Comparison of ENCODE assay signal across 12 mouse cellular contexts in genomic region chr2:91084179-91084820, GRCm38 (mm10). TPM values are rescaled to one million over a fixed set of nuclear protein-coding genes. Genes with fewer than 3 reads are reported as not detected.
DNase-seq lines count a peak whose midpoint lies in the region; ATAC-seq and TF ChIP-seq lines count a peak whose summit lies in the region.
"Had no signal": no experiment of that assay in that cellular context is flagged by ENCODE, and none has a peak within 500 bp of the region (broad histone marks: within the 10 kb centered on the region; RNA-seq: fewer than 3 reads in every experiment).

No protein-coding gene starts in this region.

- peaks cover 27% of the 10 kb centered on the region for H3K4me1 ChIP-seq in hindbrain, embryonic 10.5 days (replicated peaks)
- no peaks in the 10 kb centered on the region for H3K4me1 ChIP-seq in hindbrain, embryonic 14.5 days (replicated peaks; ENCODE audit: control insufficient read depth, insufficient read depth, low read length)
- peaks cover 47% of the 10 kb centered on the region for H3K4me1 ChIP-seq in thymus, adult 2 months (replicated peaks; ENCODE audit: control insufficient read depth, insufficient read depth, low read length)
- H3K4me1 ChIP-seq in liver, embryonic 15.5 days (replicated peaks), result peaks cover 42% of the 10 kb centered on the region
- H3K4me1 ChIP-seq in midbrain, embryonic 13.5 days (replicated peaks), result no peaks in the 10 kb centered on the region
- H3K4me1 ChIP-seq in forebrain, embryonic 12.5 days, result 0 out of 2 replicates have a peak, but pooled peaks cover 4% of the 10 kb centered on the region
- H3K4me1 ChIP-seq: midbrain, embryonic 15.5 days; stomach, embryonic 15.5 days had no signal

- TF ChIP-seq CTCF in thymus, adult 2 months (IDR thresholded peaks at IDR 0.05; ENCODE audit: borderline replicate concordance, control insufficient read depth, extremely low read depth, insufficient read depth, low read length, poor library complexity), result no peak

- no peak overlapping the region for H3K9ac ChIP-seq in hindbrain, embryonic 14.5 days
- H3K9ac ChIP-seq in liver, embryonic 15.5 days, result no peak overlapping the region
- H3K9ac ChIP-seq in midbrain, embryonic 13.5 days (replicated peaks), result no peak overlapping the region
- no peak overlapping the region for H3K9ac ChIP-seq in forebrain, embryonic 12.5 days
- H3K9ac ChIP-seq: midbrain, embryonic 15.5 days; stomach, embryonic 15.5 days had no signal

- WGBS in hindbrain, embryonic 10.5 days, result 83% methylated on average over 15 of the region's 15 CpGs
- WGBS in hindbrain, embryonic 14.5 days, result 85% methylated on average over 15 of the region's 15 CpGs
- WGBS in thymus, adult 2 months, result 75% methylated on average over 15 of the region's 15 CpGs
- 56% methylated on average over 15 of the region's 15 CpGs for WGBS in liver, embryonic 15.5 days (ENCODE audit: insufficient replicate concordance)
- WGBS in midbrain, embryonic 13.5 days, result 83% methylated on average over 15 of the region's 15 CpGs
- WGBS in forebrain, embryonic 12.5 days, result 83% methylated on average over 15 of the region's 15 CpGs

- no peak for ATAC-seq in hindbrain, embryonic 14.5 days (ENCODE audit: low FRiP score)
- ATAC-seq in liver, embryonic 15.5 days (ENCODE audit: insufficient read depth), result peak; percentile 17; the same call in 1 of the 2 replicates
- ATAC-seq in midbrain, embryonic 13.5 days, result no peak
- no peak for ATAC-seq in forebrain, embryonic 12.5 days (ENCODE audit: low FRiP score)
- ATAC-seq: midbrain, embryonic 15.5 days had no signal

- H3K4me3 ChIP-seq in hindbrain, embryonic 10.5 days, result no peak overlapping the region
- H3K4me3 ChIP-seq in hindbrain, embryonic 14.5 days (replicated peaks; ENCODE audit: low read length), result no peak overlapping the region
- H3K4me3 ChIP-seq in thymus, adult 2 months (ENCODE audit: control insufficient read depth, insufficient read depth, low read length), result no peak overlapping the region
- 0 out of 2 replicates have a peak overlapping the region, but pooled peaks have one; percentile 14 for H3K4me3 ChIP-seq in liver, embryonic 15.5 days (replicated peaks)
- no peak overlapping the region for H3K4me3 ChIP-seq in midbrain, embryonic 13.5 days (replicated peaks)
- H3K4me3 ChIP-seq in forebrain, embryonic 12.5 days (replicated peaks), result no peak overlapping the region
- H3K4me3 ChIP-seq: midbrain, embryonic 15.5 days; stomach, embryonic 15.5 days had no signal

- DNase-seq in hindbrain, embryonic 10.5 days (ENCODE audit: low spot score), result no peak
- no peak for DNase-seq in hindbrain, embryonic 14.5 days (ENCODE audit: low spot score)
- no peak for DNase-seq in thymus, adult 2 months
- no peak for DNase-seq in thymus, postnatal 4 days
- no peak for DNase-seq in adrenal gland, postnatal 14 days
- DNase-seq: left cerebral cortex, postnatal 4 days had no signal

- H3K9me3 ChIP-seq in hindbrain, embryonic 10.5 days, result no peaks in the 10 kb centered on the region
- H3K9me3 ChIP-seq in hindbrain, embryonic 14.5 days (ENCODE audit: control insufficient read depth, low read length), result no peaks in the 10 kb centered on the region
- H3K9me3 ChIP-seq in liver, embryonic 15.5 days (replicated peaks), result no peaks in the 10 kb centered on the region
- no peaks in the 10 kb centered on the region for H3K9me3 ChIP-seq in midbrain, embryonic 13.5 days
- H3K9me3 ChIP-seq in forebrain, embryonic 12.5 days, result no peaks in the 10 kb centered on the region
- H3K9me3 ChIP-seq: midbrain, embryonic 15.5 days; stomach, embryonic 15.5 days had no signal

- H3K27me3 ChIP-seq in hindbrain, embryonic 10.5 days (ENCODE audit: insufficient read depth, poor library complexity, severe bottlenecking), result no peaks in the 10 kb centered on the region
- H3K27me3 ChIP-seq in hindbrain, embryonic 14.5 days (ENCODE audit: control insufficient read depth, insufficient read depth, low read length), result no peaks in the 10 kb centered on the region
- H3K27me3 ChIP-seq in thymus, adult 2 months (ENCODE audit: control insufficient read depth, insufficient read depth, low read length), result no peaks in the 10 kb centered on the region
- H3K27me3 ChIP-seq in liver, embryonic 15.5 days, result no peaks in the 10 kb centered on the region; the same call in 1 of the 2 replicates
- H3K27me3 ChIP-seq in midbrain, embryonic 13.5 days, result no peaks in the 10 kb centered on the region
- H3K27me3 ChIP-seq in forebrain, embryonic 12.5 days, result no peaks in the 10 kb centered on the region
- H3K27me3 ChIP-seq: midbrain, embryonic 15.5 days; stomach, embryonic 15.5 days had no signal

- H3K27ac ChIP-seq in hindbrain, embryonic 10.5 days, result peak overlapping the region; percentile 12; the same call in 1 of the 2 replicates
- H3K27ac ChIP-seq in hindbrain, embryonic 14.5 days, result no peak overlapping the region
- H3K27ac ChIP-seq in thymus, adult 2 months (ENCODE audit: control insufficient read depth, insufficient read depth, low read length), result peak overlapping the region; percentile 40; the same call in 1 of the 2 replicates
- peak overlapping the region; percentile 67 for H3K27ac ChIP-seq in liver, embryonic 15.5 days (replicated peaks)
- H3K27ac ChIP-seq in midbrain, embryonic 13.5 days, result no peak overlapping the region
- no peak overlapping the region for H3K27ac ChIP-seq in forebrain, embryonic 12.5 days
- H3K27ac ChIP-seq: midbrain, embryonic 15.5 days; stomach, embryonic 15.5 days had no signal

- TF ChIP-seq POLR2A in thymus, adult 2 months (IDR thresholded peaks at IDR 0.05; ENCODE audit: control insufficient read depth, extremely low read depth, insufficient read depth, low read length, poor library complexity), result no peak

- H3K4me2 ChIP-seq in hindbrain, embryonic 14.5 days (replicated peaks), result no peak overlapping the region
- peak overlapping the region; percentile 34 for H3K4me2 ChIP-seq in liver, embryonic 15.5 days
- H3K4me2 ChIP-seq in midbrain, embryonic 13.5 days (replicated peaks), result no peak overlapping the region
- H3K4me2 ChIP-seq in forebrain, embryonic 12.5 days, result no peak overlapping the region
- H3K4me2 ChIP-seq: midbrain, embryonic 15.5 days; stomach, embryonic 15.5 days had no signal

- no peaks in the 10 kb centered on the region for H3K36me3 ChIP-seq in hindbrain, embryonic 10.5 days
- H3K36me3 ChIP-seq in hindbrain, embryonic 14.5 days (replicated peaks; ENCODE audit: control insufficient read depth, insufficient read depth), result no peaks in the 10 kb centered on the region
- H3K36me3 ChIP-seq in thymus, adult 2 months (ENCODE audit: control insufficient read depth, insufficient read depth, low read length), result no peaks in the 10 kb centered on the region
- no peaks in the 10 kb centered on the region for H3K36me3 ChIP-seq in liver, embryonic 15.5 days (replicated peaks)
- H3K36me3 ChIP-seq in midbrain, embryonic 13.5 days, result no peaks in the 10 kb centered on the region
- H3K36me3 ChIP-seq in forebrain, embryonic 12.5 days (replicated peaks), result no peaks in the 10 kb centered on the region
- H3K36me3 ChIP-seq: midbrain, embryonic 15.5 days; stomach, embryonic 15.5 days had no signal

RNA-seq across cellular contexts. Expression of gene Spi1, which starts 2.1 kb away (rescaled TPM):
- polyA plus RNA-seq in hindbrain, embryonic 10.5 days (2016; fragmentation: Nextera tagmentation; extraction: Ambion mirVana), result 4.3 TPM in 2 replicates
- polyA plus RNA-seq in hindbrain, embryonic 14.5 days (2014; fragmentation: Nextera tagmentation; extraction: Ambion mirVana), result 4.1 and 4.3 TPM in 2 replicates
- polyA plus RNA-seq in thymus, adult 2 months (2012; rRNA removed), result 53.6 and 55.7 TPM in 2 replicates
- 25.9 and 26.9 TPM in 2 replicates for polyA plus RNA-seq in liver, embryonic 15.5 days (2015; fragmentation: Nextera tagmentation; extraction: Ambion mirVana)
- 2.9 and 5.4 TPM in 2 replicates for total RNA-seq in adrenal gland, postnatal 14 days (2021)
- polyA plus RNA-seq in midbrain, embryonic 13.5 days (2015; fragmentation: Nextera tagmentation; extraction: Ambion mirVana), result 1.8 and 3.0 TPM in 2 replicates
- polyA plus RNA-seq in forebrain, embryonic 12.5 days (2016; fragmentation: Nextera tagmentation; extraction: Ambion mirVana), result 1.7 and 2.7 TPM in 2 replicates

RNA-seq across cellular contexts. Expression of gene Slc39a13, which starts 14.1 kb away (rescaled TPM):
- polyA plus RNA-seq in hindbrain, embryonic 10.5 days (2016; fragmentation: Nextera tagmentation; extraction: Ambion mirVana), result 21.3 and 25.8 TPM in 2 replicates
- 27.4 and 27.6 TPM in 2 replicates for polyA plus RNA-seq in hindbrain, embryonic 14.5 days (2014; fragmentation: Nextera tagmentation; extraction: Ambion mirVana)
- 45.8 and 59.0 TPM in 2 replicates for polyA plus RNA-seq in thymus, adult 2 months (2012; rRNA removed)
- polyA plus RNA-seq in liver, embryonic 15.5 days (2015; fragmentation: Nextera tagmentation; extraction: Ambion mirVana), result 10.9 and 13.6 TPM in 2 replicates
- total RNA-seq in adrenal gland, postnatal 14 days (2021), result 24.1 and 27.3 TPM in 2 replicates
- polyA plus RNA-seq in midbrain, embryonic 13.5 days (2015; fragmentation: Nextera tagmentation; extraction: Ambion mirVana), result 25.0 and 29.4 TPM in 2 replicates
- 22.6 and 24.3 TPM in 2 replicates for polyA plus RNA-seq in forebrain, embryonic 12.5 days (2016; fragmentation: Nextera tagmentation; extraction: Ambion mirVana)

RNA-seq across cellular contexts. Expression of gene Psmc3, which starts 30.5 kb away (rescaled TPM):
- 341 and 347 TPM in 2 replicates for polyA plus RNA-seq in hindbrain, embryonic 10.5 days (2016; fragmentation: Nextera tagmentation; extraction: Ambion mirVana)
- polyA plus RNA-seq in hindbrain, embryonic 14.5 days (2014; fragmentation: Nextera tagmentation; extraction: Ambion mirVana), result 237 and 243 TPM in 2 replicates
- polyA plus RNA-seq in thymus, adult 2 months (2012; rRNA removed), result 103 and 114 TPM in 2 replicates
- 138 and 146 TPM in 2 replicates for polyA plus RNA-seq in liver, embryonic 15.5 days (2015; fragmentation: Nextera tagmentation; extraction: Ambion mirVana)
- total RNA-seq in adrenal gland, postnatal 14 days (2021), result 179 and 190 TPM in 2 replicates
- 251 and 254 TPM in 2 replicates for polyA plus RNA-seq in midbrain, embryonic 13.5 days (2015; fragmentation: Nextera tagmentation; extraction: Ambion mirVana)
- polyA plus RNA-seq in forebrain, embryonic 12.5 days (2016; fragmentation: Nextera tagmentation; extraction: Ambion mirVana), result 294 and 301 TPM in 2 replicates

RNA-seq across cellular contexts. Expression of gene Mybpc3, which starts 33.6 kb away (rescaled TPM):
- polyA plus RNA-seq in hindbrain, embryonic 10.5 days (2016; fragmentation: Nextera tagmentation; extraction: Ambion mirVana), result 0.32 TPM in 1 of 2 replicates, not detected in the other
- polyA plus RNA-seq in hindbrain, embryonic 14.5 days (2014; fragmentation: Nextera tagmentation; extraction: Ambion mirVana), result not detected in 2 replicates
- polyA plus RNA-seq in thymus, adult 2 months (2012; rRNA removed), result 2.4 and 57.9 TPM in 2 replicates
- 0.15 and 0.17 TPM in 2 replicates for polyA plus RNA-seq in liver, embryonic 15.5 days (2015; fragmentation: Nextera tagmentation; extraction: Ambion mirVana)
- total RNA-seq in adrenal gland, postnatal 14 days (2021), result 0.15 TPM in 1 of 2 replicates, not detected in the other
- not detected in 2 replicates for polyA plus RNA-seq in midbrain, embryonic 13.5 days (2015; fragmentation: Nextera tagmentation; extraction: Ambion mirVana)
- 0.14 and 0.19 TPM in 2 replicates for polyA plus RNA-seq in forebrain, embryonic 12.5 days (2016; fragmentation: Nextera tagmentation; extraction: Ambion mirVana)
- total RNA-seq: left cerebral cortex, postnatal 4 days had no signal
- polyA plus RNA-seq: kidney, embryonic 14.5 days had no signal

RNA-seq across cellular contexts. Expression of gene Rapsn, which starts 48.9 kb away (rescaled TPM):
- polyA plus RNA-seq in hindbrain, embryonic 10.5 days (2016; fragmentation: Nextera tagmentation; extraction: Ambion mirVana), result 0.41 and 1.7 TPM in 2 replicates
- polyA plus RNA-seq in hindbrain, embryonic 14.5 days (2014; fragmentation: Nextera tagmentation; extraction: Ambion mirVana), result 0.97 and 1.1 TPM in 2 replicates
- 9.0 and 10.1 TPM in 2 replicates for polyA plus RNA-seq in thymus, adult 2 months (2012; rRNA removed)
- polyA plus RNA-seq in liver, embryonic 15.5 days (2015; fragmentation: Nextera tagmentation; extraction: Ambion mirVana), result 1.1 TPM in 2 replicates
- total RNA-seq in adrenal gland, postnatal 14 days (2021), result 1.4 and 2.4 TPM in 2 replicates
- 0.48 and 0.54 TPM in 2 replicates for polyA plus RNA-seq in midbrain, embryonic 13.5 days (2015; fragmentation: Nextera tagmentation; extraction: Ambion mirVana)
- polyA plus RNA-seq in forebrain, embryonic 12.5 days (2016; fragmentation: Nextera tagmentation; extraction: Ambion mirVana), result 1.9 and 2.6 TPM in 2 replicates
- total RNA-seq: left cerebral cortex, postnatal 4 days had no signal

Comparison
In these comparisons a context has a peak if more than half of its experiments do, and no peak if none do; other contexts are left out.
1. H3K27ac ChIP-seq: peak in hindbrain, embryonic 10.5 days (single experiment), thymus, adult 2 months (single experiment) and liver, embryonic 15.5 days (single experiment); none in hindbrain, embryonic 14.5 days (single experiment), midbrain, embryonic 13.5 days (single experiment) and forebrain, embryonic 12.5 days (single experiment).